Mouse (Mus musculus) granulocyte monocyte progenitor cell, adult 5-6 weeks (primary cell): ENCODE measurements around the gene Gm49342. TPM values are rescaled to one million over a fixed set of nuclear protein-coding genes. Genes with fewer than 3 reads are reported as not detected.
"Not testable (repeated sequence)": the region's sequence is repeated elsewhere in the genome, so short reads cannot be mapped to it uniquely, and the experiment has no call there.

Experiments
- ATAC-seq: replicated peaks from 2 replicates; pipeline ENCODE4 v1.8.0; 2016; ENCODE audit warnings: mild to moderate bottlenecking, moderate TSS enrichment, inconsistent platforms; ENCODE audit not compliant: poor library complexity, severe bottlenecking
- total RNA-seq, 2 experiments: library from RNA; stranded (forward) in 1 of 2; stranded (reverse) in 1 of 2; fragments of 200-712, 200-1000 nt in 1 of 2; fragments of >200 nt in 1 of 2; fragmentation: Nextera tagmentation in 1 of 2; gene quantifications; 2 replicates each; pipeline ENCODE4 v1.2.3; 2014 to 2017

Gm49342 gene
- not detected in 2 replicates for total RNA-seq (2014; fragmentation: Nextera tagmentation)
- 68.4 TPM in 1 of 2 replicates, not detected in the other for total RNA-seq (2017)

GRCm38 (mm10) chr14:50943932-50944667 is at the start of gene Gm49342:
Gm49342 (plus strand) TSS chr14:50944517.
- peak; percentile 85 for ATAC-seq

GRCm38 (mm10) chr14:50895407-50895806 is 48.9 kb upstream of the Gm49342 start:
- no peak for ATAC-seq

GRCm38 (mm10) chr14:50895985-50896746 is 48.2 kb upstream of the Gm49342 start:
- ATAC-seq: peak; percentile 57

- ATAC-seq: no peak
Observed at GRCm38 (mm10) chr14:50896747-50897373, 47.5 kb upstream of the Gm49342 start.

- peak; percentile 32; the same call in 1 of the 2 replicates for ATAC-seq
Observed at GRCm38 (mm10) chr14:50897374-50897765, 46.9 kb upstream of the Gm49342 start, which contains the start of gene Klhl33. Klhl33 (minus strand) TSS chr14:50897507.

GRCm38 (mm10) chr14:50897992-50898391 is 46.3 kb upstream of the Gm49342 start:
- ATAC-seq: peak; percentile 54

GRCm38 (mm10) chr14:50903973-50904827 is 40.1 kb upstream of the Gm49342 start:
- ATAC-seq: peak; percentile 94

- ATAC-seq: no peak
Observed at GRCm38 (mm10) chr14:50904828-50905129, 39.5 kb upstream of the Gm49342 start.

GRCm38 (mm10) chr14:50905327-50905726 is 39.0 kb upstream of the Gm49342 start:
- ATAC-seq: peak; percentile 72

- ATAC-seq: peak; percentile 28
Observed at GRCm38 (mm10) chr14:50908126-50908525, 36.2 kb upstream of the Gm49342 start.

GRCm38 (mm10) chr14:50911356-50911755 is 33.0 kb upstream of the Gm49342 start:
- no peak for ATAC-seq

- ATAC-seq: not testable (repeated sequence)
Observed at GRCm38 (mm10) chr14:50923437-50923836, 20.9 kb upstream of the Gm49342 start.

GRCm38 (mm10) chr14:50924281-50925064 is 19.8 kb upstream of the Gm49342 start, which contains the start of the genes Osgep and Apex1:
Osgep (minus strand) TSS chr14:50924893.
Apex1 (plus strand) TSS chr14:50924968.
- ATAC-seq: peak; percentile 88

- peak; percentile 21 for ATAC-seq
Observed at GRCm38 (mm10) chr14:50925111-50925920, 19.0 kb upstream of the Gm49342 start.

- ATAC-seq: no peak
Observed at GRCm38 (mm10) chr14:50927366-50927765, 17.0 kb upstream of the Gm49342 start.

- ATAC-seq: peak; percentile 25
Observed at GRCm38 (mm10) chr14:50929951-50930350, 14.4 kb upstream of the Gm49342 start.

GRCm38 (mm10) chr14:50930377-50930753 is 14.0 kb upstream of the Gm49342 start:
- peak; percentile 12 for ATAC-seq

GRCm38 (mm10) chr14:50930754-50931492 is 13.4 kb upstream of the Gm49342 start, which contains the start of the genes Pip4p1 and Pnp:
Pip4p1 (minus strand) TSS chr14:50930856.
Pnp (plus strand) TSS chr14:50931082.
- peak; percentile 88 for ATAC-seq
